Mouse (Mus musculus): ENCODE data around the gene Hoxc4.

Hoxc4 gene

GRCm38 (mm10) chr15:103018636-103019035 lies at the start of gene Hoxc4:
Hoxc4 (plus strand) TSS chr15:103018934.
- DNase-seq (ENCODE audit: low read depth in 1 of 2, low spot score in 2 of 2): no peak

- no peak for DNase-seq (ENCODE audit: low read depth in 1 of 2, low spot score in 2 of 2)
Measured at GRCm38 (mm10) chr15:102969296-102969695, 49.4 kb upstream of the Hoxc4 start.

- DNase-seq (ENCODE audit: low read depth in 1 of 2, low spot score in 2 of 2): no peak
Measured at GRCm38 (mm10) chr15:102970740-102971139, 48.0 kb upstream of the Hoxc4 start.

- no peak for DNase-seq (ENCODE audit: low read depth in 1 of 2, low spot score in 2 of 2)
Measured at GRCm38 (mm10) chr15:102972254-102972653, 46.5 kb upstream of the Hoxc4 start.

GRCm38 (mm10) chr15:102972753-102973152 lies 46.0 kb upstream of the Hoxc4 start:
- DNase-seq (ENCODE audit: low read depth in 1 of 2, low spot score in 2 of 2): no peak

- DNase-seq (ENCODE audit: low read depth in 1 of 2, low spot score in 2 of 2): no peak
Measured at GRCm38 (mm10) chr15:102975034-102975433, 43.7 kb upstream of the Hoxc4 start.

- DNase-seq (ENCODE audit: low read depth in 1 of 2, low spot score in 2 of 2): no peak
Measured at GRCm38 (mm10) chr15:102975688-102976111, 43.0 kb upstream of the Hoxc4 start.

GRCm38 (mm10) chr15:102976171-102976570 lies 42.6 kb upstream of the Hoxc4 start, which contains the start of gene Hoxc9:
Hoxc9 (plus strand) TSS chr15:102976439.
- DNase-seq (ENCODE audit: low read depth in 1 of 2, low spot score in 2 of 2): no peak

- DNase-seq (ENCODE audit: low read depth in 1 of 2, low spot score in 2 of 2): no peak
Measured at GRCm38 (mm10) chr15:102976631-102977422, 41.9 kb upstream of the Hoxc4 start.

GRCm38 (mm10) chr15:102977423-102977974 lies 41.2 kb upstream of the Hoxc4 start:
- no peak for DNase-seq (ENCODE audit: low read depth in 1 of 2, low spot score in 2 of 2)

GRCm38 (mm10) chr15:102978615-102979515 lies 39.9 kb upstream of the Hoxc4 start:
- no peak for DNase-seq (ENCODE audit: low read depth in 1 of 2, low spot score in 2 of 2)

GRCm38 (mm10) chr15:102979936-102980335 lies 38.8 kb upstream of the Hoxc4 start:
- no peak for DNase-seq (ENCODE audit: low read depth in 1 of 2, low spot score in 2 of 2)

- DNase-seq (ENCODE audit: low read depth in 1 of 2, low spot score in 2 of 2): no peak
Measured at GRCm38 (mm10) chr15:102980352-102980751, 38.4 kb upstream of the Hoxc4 start.

- no peak for DNase-seq (ENCODE audit: low read depth in 1 of 2, low spot score in 2 of 2)
Measured at GRCm38 (mm10) chr15:102980912-102981311, 37.8 kb upstream of the Hoxc4 start.

- no peak for DNase-seq (ENCODE audit: low read depth in 1 of 2, low spot score in 2 of 2)
Measured at GRCm38 (mm10) chr15:102981379-102982288, 37.1 kb upstream of the Hoxc4 start.

- no peak for DNase-seq (ENCODE audit: low read depth in 1 of 2, low spot score in 2 of 2)
Measured at GRCm38 (mm10) chr15:102983716-102984115, 35.0 kb upstream of the Hoxc4 start.

GRCm38 (mm10) chr15:102984521-102984920 lies 34.2 kb upstream of the Hoxc4 start:
- DNase-seq (ENCODE audit: low read depth in 1 of 2, low spot score in 2 of 2): no peak

- DNase-seq (ENCODE audit: low read depth in 1 of 2, low spot score in 2 of 2): no peak
Measured at GRCm38 (mm10) chr15:102984925-102985324, 33.8 kb upstream of the Hoxc4 start.

GRCm38 (mm10) chr15:102987124-102987833 lies 31.5 kb upstream of the Hoxc4 start:
- DNase-seq (ENCODE audit: low read depth in 1 of 2, low spot score in 2 of 2): peak; percentile 39 to 72

- no peak for DNase-seq (ENCODE audit: low read depth in 1 of 2, low spot score in 2 of 2)
Measured at GRCm38 (mm10) chr15:102988078-102988477, 30.7 kb upstream of the Hoxc4 start.
